Mouse (Mus musculus) E14TG2a.4 (cell line): ENCODE measurements around the gene Ccdc103.
A peak's percentile ranks its signal among the peaks of the same experiment; 100 is the strongest.

Experiments
- CTCF ChIP-seq: conservative IDR thresholded peaks from 2 replicates; pipeline ENCODE4 v1.5.1; 2014; ENCODE audit warnings: low read length
- NANOG ChIP-seq: IDR thresholded peaks from 2 replicates; pipeline ENCODE4 v1.6.1; 2014; ENCODE audit warnings: borderline replicate concordance, low read length, mixed read lengths

DNA sequence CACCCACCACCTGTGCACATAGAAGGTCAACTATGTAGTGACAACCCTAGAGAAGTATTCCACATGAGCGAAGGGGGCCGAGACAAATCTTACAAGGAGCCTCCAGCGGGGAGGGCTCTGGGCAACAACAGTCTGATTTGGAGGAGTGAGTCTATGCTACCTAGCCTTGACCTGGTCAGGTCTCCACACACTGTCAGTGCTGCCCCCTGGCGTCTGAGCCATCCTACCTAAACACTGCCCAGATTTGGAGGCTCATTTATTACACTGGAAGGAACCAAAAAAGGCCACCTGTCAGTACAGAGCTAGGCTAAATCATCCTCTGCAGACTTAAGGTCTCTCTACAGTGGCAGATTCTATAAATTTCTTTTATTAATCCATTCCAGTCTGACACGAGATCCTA is 29.1 kb upstream of the Ccdc103 start:
- TF ChIP-seq CTCF (peak; percentile 70), NANOG (no peak)
